ENCODE assay signal across 7 mouse cellular contexts in genomic region chr10:102878010-102878409, GRCm38 (mm10).
DNase-seq lines count a peak whose midpoint lies in the region; ATAC-seq lines count a peak whose summit lies in the region.

No protein-coding gene starts in this region.

- peak; percentile 28 for DNase-seq in 3134 (ENCODE audit: extremely low read depth, insufficient read length, low spot score)
- peak; percentile 46 for DNase-seq in 3T3-L1 (ENCODE audit: low read depth, low spot score)
- peak; percentile 59 for DNase-seq in embryonic facial prominence, embryonic 10.5 days (ENCODE audit: low spot score)
- DNase-seq in hindbrain, embryonic 11.5 days (ENCODE audit: low spot score): peak; percentile 75
- peak; percentile 17 to 26 for DNase-seq in layer of hippocampus, postnatal 10 days (ENCODE audit: low spot score in 2 of 2)

- peak; percentile 57 for ATAC-seq in hindbrain, embryonic 11.5 days (ENCODE audit: low FRiP score)
- ATAC-seq in midbrain, embryonic 13.5 days: peak; percentile 70
- ATAC-seq in erythroblast, adult 5-6 weeks (replicated peaks; ENCODE audit: low FRiP score, poor library complexity, severe bottlenecking): no peak

- no peak overlapping the region for H3K9ac ChIP-seq in hindbrain, embryonic 11.5 days (ENCODE audit: low read depth, low read length)
- H3K9ac ChIP-seq in midbrain, embryonic 13.5 days (replicated peaks): no peak overlapping the region

- peaks cover 23% of the 10 kb centered on the region for H3K4me1 ChIP-seq in embryonic facial prominence, embryonic 10.5 days
- H3K4me1 ChIP-seq in hindbrain, embryonic 11.5 days (replicated peaks; ENCODE audit: control insufficient read depth, insufficient read depth, low read length): no peaks in the 10 kb centered on the region
- no peaks in the 10 kb centered on the region for H3K4me1 ChIP-seq in midbrain, embryonic 13.5 days (replicated peaks)

- peak overlapping the region; percentile 28; the same call in 1 of the 2 replicates for H3K4me3 ChIP-seq in embryonic facial prominence, embryonic 10.5 days
- no peak overlapping the region for H3K4me3 ChIP-seq in hindbrain, embryonic 11.5 days (ENCODE audit: low read depth, low read length)
- no peak overlapping the region for H3K4me3 ChIP-seq in midbrain, embryonic 13.5 days (replicated peaks)

- no peaks in the 10 kb centered on the region for H3K9me3 ChIP-seq in embryonic facial prominence, embryonic 10.5 days
- no peaks in the 10 kb centered on the region for H3K9me3 ChIP-seq in hindbrain, embryonic 11.5 days (ENCODE audit: control insufficient read depth, low read length)
- H3K9me3 ChIP-seq in midbrain, embryonic 13.5 days: no peaks in the 10 kb centered on the region

- H3K4me2 ChIP-seq in hindbrain, embryonic 11.5 days (replicated peaks; ENCODE audit: low read depth, low read length): no peak overlapping the region
- H3K4me2 ChIP-seq in midbrain, embryonic 13.5 days (replicated peaks): peak overlapping the region; percentile 41

- H3K27me3 ChIP-seq in embryonic facial prominence, embryonic 10.5 days (replicated peaks; ENCODE audit: low read depth, poor library complexity, severe bottlenecking): no peaks in the 10 kb centered on the region
- no peaks in the 10 kb centered on the region for H3K27me3 ChIP-seq in hindbrain, embryonic 11.5 days (ENCODE audit: control insufficient read depth, insufficient read depth, low read length)
- no peaks in the 10 kb centered on the region for H3K27me3 ChIP-seq in midbrain, embryonic 13.5 days

- H3K36me3 ChIP-seq in embryonic facial prominence, embryonic 10.5 days (replicated peaks): no peaks in the 10 kb centered on the region
- no peaks in the 10 kb centered on the region for H3K36me3 ChIP-seq in hindbrain, embryonic 11.5 days (ENCODE audit: control insufficient read depth, insufficient read depth, low read length)
- H3K36me3 ChIP-seq in midbrain, embryonic 13.5 days: no peaks in the 10 kb centered on the region

- WGBS in embryonic facial prominence, embryonic 10.5 days: 29% methylated on average over 11 of the region's 11 CpGs
- WGBS in hindbrain, embryonic 11.5 days: 39% methylated on average over 11 of the region's 11 CpGs
- WGBS in midbrain, embryonic 13.5 days: 36% methylated on average over 11 of the region's 11 CpGs

- peak overlapping the region; percentile 21 for H3K27ac ChIP-seq in embryonic facial prominence, embryonic 10.5 days (replicated peaks)
- no peak overlapping the region for H3K27ac ChIP-seq in hindbrain, embryonic 11.5 days (ENCODE audit: low read depth, low read length)
- H3K27ac ChIP-seq in midbrain, embryonic 13.5 days: no peak overlapping the region

Comparison
In these comparisons a context has a peak if more than half of its experiments do, and no peak if none do; other contexts are left out.
1. DNase-seq: peak in every context shown above with its lines; median percentile 75 in hindbrain, embryonic 11.5 days; 59 in embryonic facial prominence, embryonic 10.5 days; 46 in 3T3-L1; 28 in 3134; 22 in layer of hippocampus, postnatal 10 days.